Mouse (Mus musculus): ENCODE measurements at regions not wholly inside any gene's neighbourhood (a gene's known extent, or its start where the extent isn't known, plus 50 kb on each side); places are given as distances from the start of the nearest gene placed in this dataset.
A peak's percentile ranks its signal among the peaks of the same experiment; 100 is the strongest.

- DNase-seq (ENCODE audit: low read depth, low spot score): no peak
Observed at GRCm38 (mm10) chr13:72938156-72938874, 309.7 kb downstream of the Irx2 start.

DNA sequence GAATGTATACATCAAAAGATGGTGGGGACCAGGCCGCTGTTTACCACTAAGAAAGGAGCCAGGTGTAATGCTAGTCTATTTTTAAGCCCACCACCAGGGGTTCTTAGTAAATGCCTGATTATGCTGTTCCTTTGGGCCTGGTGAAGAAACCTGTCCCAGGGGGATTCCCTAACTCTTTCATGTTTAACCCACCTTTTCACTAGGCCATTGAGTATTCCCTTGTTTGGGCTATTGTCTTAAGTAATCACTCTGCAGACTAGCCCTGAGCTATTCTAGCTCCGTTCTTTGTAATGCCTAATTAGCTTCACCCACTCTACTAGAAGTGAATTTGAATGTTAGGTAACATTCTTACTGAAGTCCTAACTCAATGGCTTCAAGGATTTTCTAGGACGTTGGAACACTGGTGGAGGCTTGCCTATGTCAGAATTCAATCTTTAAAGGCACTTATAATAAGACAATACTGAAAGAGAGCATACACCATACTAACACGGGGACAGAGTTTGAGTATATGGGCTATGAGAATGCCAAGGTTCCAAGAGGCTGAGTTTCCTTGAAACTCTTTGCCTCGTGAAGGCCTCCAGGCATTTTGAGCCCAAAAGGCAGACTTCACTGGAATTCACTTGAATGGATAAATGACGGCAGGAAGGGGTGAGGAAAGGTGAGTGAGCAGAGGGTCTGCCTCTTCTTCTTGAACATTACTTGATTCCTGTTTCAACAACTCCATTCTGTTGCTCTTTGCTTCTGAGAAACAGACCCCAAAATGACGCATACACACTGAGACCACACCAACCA lies 312.7 kb upstream of the Irx4 start:
- peak; percentile 28 for DNase-seq (ENCODE audit: low read depth, low spot score)

DNA sequence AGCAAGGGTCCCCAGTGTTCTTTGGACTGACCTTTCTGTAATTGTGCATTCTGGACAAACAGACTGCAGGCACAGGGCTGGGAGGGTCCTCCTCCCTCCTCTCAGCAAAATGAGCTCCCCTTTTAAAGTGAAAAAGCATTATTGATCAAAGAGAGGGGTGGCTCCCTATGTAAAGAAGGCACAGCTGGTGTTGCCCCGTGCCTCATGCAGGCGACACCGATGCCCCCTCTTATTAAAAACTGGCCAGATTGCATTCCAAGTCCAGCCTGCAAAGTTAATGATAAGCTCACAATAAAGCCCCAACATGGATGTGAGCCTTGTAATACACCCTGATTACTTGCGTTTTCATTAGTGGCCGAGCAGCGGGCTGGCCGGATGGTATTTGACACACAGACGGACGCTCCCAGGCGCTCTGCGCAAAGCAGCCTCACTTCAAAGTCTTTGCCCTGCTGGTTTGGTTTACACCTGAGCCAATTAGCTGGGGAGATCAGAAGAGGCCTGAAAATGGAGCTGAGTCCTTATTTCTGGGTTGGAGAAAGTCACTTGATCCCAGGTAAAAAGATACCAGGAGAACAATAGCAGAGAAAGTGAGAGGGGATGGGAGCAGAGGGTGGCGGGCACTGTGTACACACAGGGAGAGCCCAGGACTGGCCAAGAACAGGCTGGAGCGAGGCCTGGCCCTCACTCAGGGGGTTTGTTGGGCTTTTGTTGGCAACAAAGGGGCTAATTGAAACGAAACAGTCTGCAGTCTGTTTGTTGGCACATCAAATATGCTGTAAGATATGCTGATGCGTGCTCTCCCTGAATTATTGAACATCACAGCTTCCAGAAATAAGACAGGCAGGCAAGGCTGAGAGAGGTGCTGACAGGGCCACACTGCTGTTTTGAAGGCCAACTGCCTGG lies 301.4 kb upstream of the Irx4 start:
- no peak for DNase-seq (ENCODE audit: low read depth, low spot score)

DNA sequence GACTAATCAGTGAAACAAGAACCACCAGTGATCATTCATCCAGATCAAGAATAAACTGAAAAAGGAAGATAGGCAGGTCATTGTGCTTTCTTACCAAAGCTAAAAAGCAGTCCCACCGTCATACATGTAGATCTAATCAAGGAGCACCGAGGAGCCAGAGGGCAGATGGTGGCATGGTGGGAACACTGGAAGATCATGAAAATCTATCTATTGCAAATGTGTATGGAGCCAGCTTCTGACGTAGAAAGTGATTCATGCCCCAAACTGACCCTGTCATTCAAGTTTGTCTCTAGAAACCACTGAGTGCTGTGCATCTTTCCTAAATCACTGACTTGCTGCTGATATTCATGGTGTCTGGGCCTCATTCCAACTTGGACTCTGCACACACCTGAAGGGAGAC lies 299.0 kb upstream of the Irx4 start:
- DNase-seq (ENCODE audit: low read depth, low spot score): no peak

DNA sequence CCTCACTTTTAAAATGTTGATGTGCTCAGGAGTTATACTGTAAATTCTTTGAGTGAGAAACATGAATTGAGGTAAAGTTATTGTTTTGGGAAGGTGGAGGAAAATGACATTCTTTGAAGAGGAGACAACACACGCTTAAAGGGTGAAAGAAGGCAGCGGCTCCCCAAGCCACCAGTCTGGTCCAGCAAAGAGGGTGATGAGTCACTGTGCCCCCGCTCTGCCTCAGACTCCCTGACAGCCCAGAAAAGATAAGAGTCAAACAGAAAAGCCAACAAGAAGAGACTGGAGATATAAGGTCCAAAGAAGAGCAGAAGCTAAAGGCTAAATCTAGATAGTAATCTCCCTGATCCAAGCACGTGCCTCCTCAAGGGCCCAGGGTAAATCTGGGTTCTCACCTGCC lies 288.1 kb upstream of the Irx4 start:
- no peak for DNase-seq (ENCODE audit: low read depth, low spot score)

GRCm38 (mm10) chr13:72972894-72973293 lies 287.4 kb upstream of the Irx4 start:
- DNase-seq (ENCODE audit: low read depth, low spot score): no peak

GRCm38 (mm10) chr13:72977213-72977612 lies 283.1 kb upstream of the Irx4 start:
- DNase-seq (ENCODE audit: low read depth, low spot score): no peak

GRCm38 (mm10) chr13:72977971-72978370 lies 282.3 kb upstream of the Irx4 start:
- DNase-seq (ENCODE audit: low read depth, low spot score): no peak

DNA sequence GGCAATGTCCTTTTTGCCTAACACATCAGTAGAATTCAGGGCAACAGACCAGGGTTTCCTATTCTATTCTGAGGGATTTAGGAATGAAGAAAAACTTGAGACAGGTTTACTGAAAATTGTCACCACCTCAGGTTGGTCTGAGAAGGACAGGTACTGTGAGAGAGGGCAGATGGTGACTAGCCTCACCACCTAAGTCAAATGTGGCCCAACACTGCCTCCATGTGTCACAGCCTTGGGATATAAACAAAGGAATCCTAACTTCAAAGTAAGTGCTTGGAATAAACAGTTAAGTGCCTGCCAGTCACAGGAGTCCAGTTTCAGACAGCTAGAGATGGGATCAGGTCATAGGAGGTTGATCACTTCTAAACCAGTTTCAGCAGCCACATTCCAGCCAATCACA lies 281.3 kb upstream of the Irx4 start:
- DNase-seq (ENCODE audit: low read depth, low spot score): no peak

DNA sequence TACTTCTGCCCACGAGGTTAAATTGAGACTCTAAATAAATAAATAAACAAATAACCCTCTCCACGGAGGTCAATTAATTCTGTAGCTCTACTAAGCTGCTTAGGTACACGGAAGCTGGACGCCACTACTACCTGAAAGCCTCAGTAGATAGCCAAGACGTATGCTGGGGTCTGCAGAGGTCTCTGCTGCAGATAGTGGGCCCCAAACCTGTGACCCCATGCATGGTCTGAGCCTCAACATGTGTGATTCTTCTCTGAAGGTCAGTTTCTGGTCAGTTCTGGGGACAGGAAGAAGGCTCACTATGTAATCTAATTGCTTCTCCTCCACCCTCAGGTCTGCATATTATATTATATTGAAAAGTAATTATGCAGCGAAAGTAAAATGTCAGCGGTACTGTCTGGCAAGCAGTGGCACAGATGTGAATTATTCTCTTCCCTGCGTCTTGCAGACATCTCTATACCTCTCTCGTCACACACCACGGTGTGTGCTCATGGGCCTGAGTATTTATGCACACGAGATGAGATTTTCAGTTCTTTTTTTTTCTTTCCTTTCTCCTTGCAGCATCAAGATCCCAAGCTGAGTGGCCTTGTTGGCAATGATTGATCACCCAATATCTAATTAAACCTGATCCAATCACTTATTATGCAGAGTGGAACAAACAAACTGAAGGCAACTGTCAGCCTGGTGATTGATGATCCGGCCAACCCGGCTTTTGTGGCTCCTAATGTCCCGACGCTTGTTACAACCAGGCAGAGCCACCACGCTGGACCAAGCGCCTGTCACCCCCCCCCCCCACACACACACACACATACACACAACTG lies 267.5 kb upstream of the Irx4 start:
- no peak for DNase-seq (ENCODE audit: low read depth, low spot score)

- no peak for DNase-seq (ENCODE audit: low read depth, low spot score)
Observed at GRCm38 (mm10) chr13:72993410-72993858, 266.8 kb upstream of the Irx4 start.

DNA sequence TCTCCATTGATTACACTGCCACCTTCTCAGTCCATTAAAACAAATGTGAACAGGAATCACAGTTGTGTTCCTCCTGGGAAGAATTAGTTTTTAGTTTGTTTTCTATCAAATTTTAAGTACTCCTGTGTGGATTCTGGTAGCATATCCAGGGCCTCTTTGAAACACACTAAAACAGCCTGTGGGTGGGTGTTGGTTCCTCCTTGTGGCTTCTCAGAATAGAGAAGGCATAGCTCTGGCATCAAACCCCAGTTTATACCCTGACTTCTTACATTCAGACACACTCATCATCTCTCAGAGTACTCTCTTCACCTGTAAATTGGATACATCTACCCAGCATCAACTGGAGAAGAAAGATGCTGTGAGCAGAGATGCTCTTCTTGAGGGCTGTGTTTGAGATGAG lies 265.7 kb upstream of the Irx4 start:
- no peak for DNase-seq (ENCODE audit: low read depth, low spot score)

DNA sequence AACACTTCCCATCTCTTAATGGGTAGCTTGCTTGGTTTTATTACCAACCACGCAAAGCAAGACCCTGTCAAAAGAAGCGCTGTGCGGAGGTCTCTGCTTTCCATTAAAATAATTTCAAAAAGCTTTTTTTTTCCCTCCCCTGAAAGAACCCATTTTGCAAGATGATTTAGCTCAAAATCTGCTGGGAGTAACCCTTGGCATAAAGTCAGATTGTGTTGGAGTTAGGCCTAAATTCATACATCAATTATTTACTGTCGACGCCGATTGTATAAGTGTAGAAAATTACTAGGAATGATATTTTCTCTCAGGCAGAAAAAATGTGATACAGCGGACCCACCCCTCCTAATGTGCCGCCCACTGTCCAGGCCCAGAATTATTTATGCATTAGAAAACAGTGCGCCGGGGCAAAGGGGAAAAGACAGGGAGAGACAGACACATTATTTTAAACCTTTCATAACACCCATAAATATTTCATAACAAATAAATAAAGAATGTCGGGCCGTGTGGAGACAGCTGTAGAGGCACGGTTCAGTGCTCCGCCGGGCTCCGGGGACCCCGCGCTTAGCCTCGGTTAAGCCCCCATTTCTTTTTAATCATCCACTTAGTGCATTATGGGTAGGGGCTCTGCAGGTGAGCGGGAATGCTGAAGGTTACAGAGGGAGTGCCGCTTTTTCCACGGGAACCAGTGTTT lies 251.3 kb upstream of the Irx4 start:
- DNase-seq (ENCODE audit: low read depth, low spot score): no peak

GRCm38 (mm10) chr13:73009547-73010475 lies 250.5 kb upstream of the Irx4 start:
- no peak for DNase-seq (ENCODE audit: low read depth, low spot score)

DNA sequence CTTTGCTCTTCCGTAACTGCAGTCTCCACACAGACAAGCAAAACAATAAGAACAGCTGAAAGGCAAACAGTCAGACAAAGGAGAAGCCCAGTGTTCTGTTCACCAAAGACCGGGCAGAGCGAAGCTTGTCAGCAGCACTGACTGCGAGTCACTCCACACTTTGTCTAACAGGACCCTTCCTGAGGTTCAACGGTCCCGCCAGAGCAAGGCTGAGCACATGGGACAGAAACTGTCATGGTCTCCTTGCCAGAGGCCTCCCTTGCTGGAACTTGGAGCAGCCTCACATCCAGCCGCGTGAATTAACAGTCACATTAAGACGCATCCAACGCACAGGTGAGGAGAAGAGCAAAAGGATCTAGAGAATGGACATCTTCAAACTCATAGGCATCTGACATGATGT lies 241.1 kb upstream of the Irx4 start:
- DNase-seq (ENCODE audit: low read depth, low spot score): no peak

DNA sequence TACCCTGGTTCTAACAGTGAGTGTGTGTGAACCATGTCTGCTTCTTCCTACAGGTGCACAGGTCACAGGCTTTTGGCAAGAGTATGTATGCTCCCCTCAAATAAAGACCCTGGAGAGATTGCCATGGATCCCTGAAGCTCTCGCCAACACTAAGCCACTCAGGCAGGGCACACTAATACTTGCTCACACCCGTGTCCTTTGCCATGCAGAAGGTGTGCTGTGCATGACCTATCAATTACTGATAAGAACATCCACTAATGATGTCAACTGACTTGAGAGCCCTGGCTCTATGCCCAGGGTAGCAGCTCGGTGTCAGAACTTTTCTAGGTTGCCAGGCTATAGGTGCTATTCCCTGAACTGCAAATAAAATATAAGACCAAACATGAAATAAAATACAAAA lies 229.1 kb upstream of the Irx4 start:
- DNase-seq (ENCODE audit: low read depth, low spot score): no peak

- peak; percentile 22 for DNase-seq (ENCODE audit: low read depth, low spot score)
Observed at GRCm38 (mm10) chr13:73033055-73033454, 227.2 kb upstream of the Irx4 start.

GRCm38 (mm10) chr13:73034065-73034831 lies 226.0 kb upstream of the Irx4 start:
- no peak for DNase-seq (ENCODE audit: low read depth, low spot score)

- no peak for DNase-seq (ENCODE audit: low read depth, low spot score)
Observed at GRCm38 (mm10) chr13:73034886-73035285, 225.4 kb upstream of the Irx4 start.
